Mouse (Mus musculus): ENCODE measurements around the gene Ckap2. TPM values are rescaled to one million over a fixed set of nuclear protein-coding genes. Genes with fewer than 3 reads are reported as not detected.

Gene Ckap2
- total RNA-seq (2023): 18.0 and 22.5 TPM in 2 replicates

DNA sequence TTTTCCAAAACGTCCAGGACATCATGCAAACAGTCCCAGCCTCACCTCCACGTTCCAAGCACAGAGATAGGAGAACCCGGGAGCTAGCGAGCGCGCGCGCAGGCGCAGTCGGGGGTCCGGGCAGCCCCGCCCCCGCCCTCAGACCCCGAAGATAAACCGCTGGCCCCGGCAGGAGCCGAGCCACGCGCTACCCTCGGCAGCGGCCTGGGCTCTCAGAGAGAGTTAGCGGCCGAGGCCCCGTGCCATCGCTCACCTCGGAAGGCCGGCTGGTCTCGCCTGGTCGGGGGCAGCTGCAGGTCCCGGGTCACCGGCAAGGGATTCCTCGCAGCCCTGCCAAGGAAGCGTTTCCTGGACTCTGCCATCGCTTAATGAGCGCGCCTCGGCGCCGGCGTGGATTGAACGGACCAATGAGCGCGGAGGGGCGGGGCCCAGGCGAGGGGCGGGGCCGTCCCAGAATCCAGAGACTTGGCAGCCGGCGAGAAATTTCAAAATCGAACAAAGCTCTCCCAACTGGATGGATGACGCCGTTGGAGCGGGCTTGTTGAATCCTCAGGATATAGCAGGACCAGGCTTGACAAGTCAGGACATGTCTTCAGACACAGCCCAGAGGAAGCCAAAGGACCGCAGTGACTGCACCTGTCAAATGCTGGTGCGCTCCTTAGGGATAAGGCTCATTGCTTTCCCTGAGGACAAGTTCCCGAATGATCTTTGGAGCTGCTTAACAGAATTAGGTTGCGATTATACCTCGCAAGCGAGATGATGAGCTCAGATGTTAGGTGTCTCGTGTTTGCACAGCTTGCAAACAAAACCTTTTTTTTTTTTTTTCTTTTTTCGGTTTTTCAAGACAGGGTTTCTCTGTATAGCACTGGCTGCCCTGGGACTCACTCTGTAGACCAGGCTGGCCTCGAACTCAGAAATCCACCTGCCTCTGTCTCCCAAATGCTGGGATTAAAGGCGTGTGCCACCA, at the start of gene Ckap2:
Gene Ckap2, minus strand, starts transcription at position 389 of the 967 bp plus-strand sequence.

DNA sequence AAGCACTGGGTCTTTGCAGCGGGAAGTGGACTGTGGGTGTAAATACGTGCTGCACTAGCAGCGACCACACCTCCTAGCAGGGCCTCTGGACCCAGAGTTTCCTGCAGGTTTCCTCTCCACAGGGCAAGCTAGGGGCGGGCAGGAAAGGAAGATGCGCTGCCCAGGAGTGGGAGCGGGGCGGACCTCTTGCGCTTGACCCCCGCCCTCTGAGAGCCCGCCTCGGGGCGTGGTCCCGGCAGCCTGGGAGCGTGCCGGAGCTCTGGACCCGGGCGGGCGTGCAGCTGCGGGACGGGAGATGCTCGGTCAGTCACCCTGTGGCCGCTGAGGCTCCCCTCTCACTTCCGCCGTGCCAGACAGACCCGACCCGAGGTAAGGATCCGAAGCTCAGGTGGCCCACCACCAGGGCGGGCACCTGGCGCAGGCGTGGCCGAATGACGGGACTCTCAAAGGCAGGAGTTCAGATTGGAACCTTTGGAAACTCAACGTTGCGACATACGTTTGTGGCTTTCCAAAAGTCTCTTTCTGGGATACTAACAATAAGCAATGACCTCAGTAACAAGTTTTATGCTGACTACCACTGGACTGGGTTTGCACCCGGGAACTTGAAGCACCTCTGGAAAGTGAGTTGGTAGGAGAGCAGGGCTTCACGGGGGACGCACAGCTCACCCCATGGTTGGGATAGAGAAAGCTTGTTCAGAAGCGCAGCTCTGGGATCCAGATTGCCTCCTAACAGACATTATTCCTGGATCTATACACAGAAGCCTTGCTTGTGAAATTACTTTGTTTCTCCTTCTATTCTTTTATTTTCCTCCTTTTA, 41.6 kb upstream of the Ckap2 start, which contains the start of gene Thsd1:
Gene Thsd1, plus strand, starts transcription at position 253 of the 817 bp plus-strand sequence.

DNA sequence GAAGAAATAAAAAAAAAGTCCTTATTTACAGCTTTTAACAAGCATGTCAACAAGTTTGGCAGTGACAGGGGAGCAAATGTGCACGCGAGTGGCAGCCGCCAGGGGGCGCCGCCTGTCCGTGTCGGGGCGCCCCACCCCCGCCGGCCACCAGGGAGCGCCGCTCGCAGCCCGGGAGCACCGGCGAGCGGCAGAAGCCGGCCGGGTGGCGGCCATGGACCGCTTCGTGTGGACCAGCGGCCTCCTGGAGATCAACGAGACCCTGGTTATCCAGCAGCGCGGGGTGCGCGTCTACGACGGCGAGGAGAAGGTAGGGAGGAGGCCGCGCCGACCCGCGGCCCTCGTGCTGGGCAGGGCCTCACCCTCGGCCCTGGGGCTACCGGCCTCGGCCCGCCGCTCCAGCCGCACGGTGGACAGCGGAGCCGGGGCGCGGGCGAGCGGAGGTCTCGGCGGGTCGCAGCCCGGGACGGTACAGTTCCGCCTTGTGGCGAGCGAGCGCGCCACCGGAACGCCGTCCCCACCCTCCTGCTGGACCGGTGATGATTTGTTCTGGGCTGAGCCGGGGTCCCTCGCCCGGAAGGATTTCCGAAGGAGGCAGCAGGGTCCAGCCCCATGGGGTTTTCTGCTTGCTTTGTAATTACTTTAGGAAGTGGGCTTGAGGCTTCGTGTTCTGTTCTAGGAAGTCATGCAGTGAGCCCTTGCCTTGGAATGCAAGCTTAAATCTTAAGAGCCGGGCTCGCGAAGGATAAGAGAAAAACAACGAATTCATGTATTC, 7.2 kb upstream of the Ckap2 start, which contains the start of gene Vps36:
Gene Vps36, plus strand, starts transcription at position 150 of the 772 bp plus-strand sequence.

DNA sequence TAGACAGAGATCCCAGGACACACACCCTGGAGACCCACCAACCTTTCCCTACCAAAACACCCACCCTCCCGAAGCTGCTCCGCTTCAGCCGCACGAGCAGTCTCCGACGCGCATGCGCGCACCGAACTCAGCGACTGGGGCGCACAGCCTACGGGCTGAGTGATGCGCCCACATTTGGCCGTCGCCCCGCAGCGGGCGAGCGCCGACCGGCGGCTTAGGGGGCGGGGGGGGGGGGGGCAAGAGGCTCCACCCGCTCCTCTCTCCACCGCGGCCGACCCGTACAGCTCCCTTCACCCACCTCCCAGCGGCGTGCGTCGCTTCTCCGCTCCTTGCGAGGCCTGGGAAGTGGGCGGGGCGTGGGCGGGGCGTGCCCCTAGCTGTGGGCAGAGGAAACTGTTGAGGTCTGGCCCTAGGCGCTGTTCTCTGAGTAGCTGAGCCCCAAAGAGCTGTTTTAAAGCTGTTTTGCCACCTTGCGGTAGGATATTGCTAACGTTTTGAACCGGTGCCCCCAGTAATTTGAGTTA, 19.5 kb downstream of the Ckap2 start, which contains the start of gene Nek3:
Gene Nek3, minus strand, starts transcription at position 356 of the 524 bp plus-strand sequence.

DNA sequence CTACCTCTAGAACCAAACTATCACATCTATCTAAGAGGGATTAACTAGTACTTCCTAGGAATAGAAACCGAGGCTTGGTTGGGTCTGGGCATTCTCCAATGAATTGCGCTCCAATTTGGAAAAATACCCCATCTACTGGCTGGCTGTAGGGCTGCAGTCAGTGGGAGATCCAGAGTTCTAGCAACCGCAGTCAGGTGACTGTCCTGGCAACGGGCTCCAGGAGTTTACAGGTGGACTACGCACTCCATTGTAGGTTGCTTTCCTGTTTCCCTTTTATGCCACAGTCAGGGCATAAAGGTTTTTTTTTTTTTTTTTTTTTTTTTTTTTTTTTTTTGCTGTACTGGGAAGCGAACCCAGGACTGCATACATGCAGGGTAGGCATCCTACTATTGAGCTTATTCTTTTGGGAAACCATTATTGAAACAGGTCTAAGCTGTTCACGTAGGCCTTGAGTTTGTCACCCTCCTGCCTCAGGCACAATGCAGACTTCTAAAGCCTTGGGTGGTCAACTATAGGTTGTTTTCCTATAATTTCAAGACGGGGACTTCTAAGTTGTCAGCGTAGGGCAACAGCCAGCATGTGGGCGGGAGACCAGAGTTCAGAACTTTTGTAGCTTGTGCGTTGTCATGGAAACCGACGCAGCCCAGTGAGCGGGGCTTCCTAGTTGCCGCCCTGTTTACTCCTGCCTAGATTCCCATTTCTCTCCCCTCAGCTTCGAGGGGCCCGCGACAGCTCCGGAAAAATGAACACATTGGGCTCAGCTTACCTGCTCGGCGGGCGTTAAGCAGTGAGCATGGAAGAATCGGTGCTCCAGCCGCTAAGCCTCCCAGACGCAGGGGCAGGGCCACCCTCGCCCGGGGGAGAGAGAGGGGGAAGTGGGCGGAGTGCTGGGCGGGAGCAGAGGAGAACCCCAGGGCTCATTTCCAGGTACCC, 61.1 kb downstream of the Ckap2 start, which contains the start of gene Nek5:
Gene Nek5, minus strand, starts transcription at position 834 of the 933 bp plus-strand sequence.

Other genes with a start within 250 kb of the Ckap2 start
- not detected in 2 replicates for gene Defb35, start 247.5 kb downstream of the Ckap2 start, total RNA-seq (2023)
- gene Defb13, start 239.1 kb downstream of the Ckap2 start, total RNA-seq (2023): not detected in 2 replicates
- not detected in 2 replicates for gene Fam90a1a, start 227.1 kb downstream of the Ckap2 start, total RNA-seq (2023)
- not detected in 2 replicates for gene Ccdc70, start 216.0 kb downstream of the Ckap2 start, total RNA-seq (2023)
- 0.16 and 0.70 TPM in 2 replicates for gene Atp7b, start 125.5 kb downstream of the Ckap2 start, total RNA-seq (2023)
- 12.5 and 13.5 TPM in 2 replicates for gene Alg11, start 125.1 kb downstream of the Ckap2 start, total RNA-seq (2023)
- not detected in 2 replicates for gene Nek5, start 60.8 kb downstream of the Ckap2 start, total RNA-seq (2023)
- gene Nek3, start 19.4 kb downstream of the Ckap2 start, total RNA-seq (2023): 1.3 and 1.4 TPM in 2 replicates
- 21.5 and 25.3 TPM in 2 replicates for gene Vps36, start 7.0 kb upstream of the Ckap2 start, total RNA-seq (2023)
- 0.45 and 0.63 TPM in 2 replicates for gene Thsd1, start 41.5 kb upstream of the Ckap2 start, total RNA-seq (2023)
- not detected in 2 replicates for gene Tpte, start 97.6 kb upstream of the Ckap2 start, total RNA-seq (2023)
- gene Slc25a15, start 212.8 kb upstream of the Ckap2 start, total RNA-seq (2023): 1.3 and 1.5 TPM in 2 replicates
- gene Mrps31, start 225.5 kb upstream of the Ckap2 start, total RNA-seq (2023): 5.4 and 6.2 TPM in 2 replicates

All from neutrophil, adult 65 days (primary cell).